Mouse (Mus musculus): ENCODE measurements at regions not wholly inside any gene's neighbourhood (a gene's known extent, or its start where the extent isn't known, plus 50 kb on each side); places are given as distances from the start of the nearest gene placed in this dataset.

- TF ChIP-seq CTCF (IDR thresholded peaks at IDR 0.05; ENCODE audit: low read depth, low read length) (no peak), TAL1 (conservative IDR thresholded peaks at IDR 0.05; ENCODE audit: low read depth, low read length) (no peak)
Observed at GRCm38 (mm10) chr12:27235748-27236147, 106.6 kb downstream of the Sox11 start.
